Mouse (Mus musculus): ENCODE results near the gene Sec63. TPM values are rescaled to one million over a fixed set of nuclear protein-coding genes. Genes with fewer than 3 reads are reported as not detected.

The Sec63 gene
- total RNA-seq (2021) = 10 to 100 TPM; 20.2 to 21.9 TPM
- long read RNA-seq, experiment 1, full-length matches to known transcripts = 7 of 15 reads
- long read RNA-seq, experiment 1, partial matches to known transcripts = 5 of 15 reads
- long read RNA-seq, experiment 1, other reads (novel, unspliced or antisense) = 3 of 15 reads
- long read RNA-seq, experiment 2, full-length matches to known transcripts = 27 of 30 reads
- long read RNA-seq, experiment 2, partial matches to known transcripts = 2 of 30 reads
- long read RNA-seq, experiment 2, other reads (novel, unspliced or antisense) = 1 of 30 reads

- peak; percentile 97 for DNase-seq
These were observed at the start of gene Sec63 for GRCm38 (mm10) chr10:42760999-42761900. Gene Sec63, plus strand, starts transcription at chr10:42761496.

DNA sequence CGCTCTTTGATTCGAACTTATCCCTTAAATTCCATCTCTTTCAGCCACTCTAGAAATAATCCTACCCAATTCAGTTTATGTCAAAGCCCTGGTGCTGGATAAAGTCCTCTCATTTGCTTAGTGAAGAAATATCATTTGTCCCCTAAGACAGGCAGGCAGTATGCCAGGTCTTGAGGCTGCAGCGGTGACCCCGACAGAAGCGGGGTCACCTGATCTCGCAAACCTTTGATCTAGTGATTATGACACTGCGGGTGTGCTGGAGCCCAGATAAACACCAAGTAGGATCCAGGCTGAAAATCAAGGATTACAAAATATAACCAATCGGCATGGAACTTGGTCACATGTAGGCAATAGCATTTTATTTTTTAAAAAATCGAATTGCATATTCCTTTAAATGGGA, 46.6 kb upstream of the Sec63 start:
- no peak for DNase-seq

- no peak for DNase-seq
These were observed 45.8 kb upstream of the Sec63 start for GRCm38 (mm10) chr10:42715366-42716035.

DNA sequence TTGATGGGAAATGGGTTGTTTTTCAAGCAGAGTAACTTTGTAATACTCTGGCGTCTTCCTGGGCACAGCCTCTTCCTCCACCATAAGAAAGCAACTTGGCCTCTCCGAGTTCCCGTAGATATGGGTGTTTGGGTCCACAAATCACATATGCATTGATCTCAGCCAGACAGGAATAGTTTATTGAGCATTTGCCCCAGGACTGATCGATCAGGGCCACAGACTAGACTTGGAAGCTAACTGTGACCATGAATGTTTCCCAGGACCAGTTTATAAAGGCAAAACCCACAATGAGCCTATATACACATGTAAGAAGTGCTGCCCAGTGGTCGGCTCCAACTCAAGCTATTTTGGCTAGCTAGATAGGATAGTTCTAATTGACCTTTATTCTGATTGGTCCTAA, 39.2 kb upstream of the Sec63 start:
- no peak for DNase-seq

- DNase-seq = no peak
These were observed 37.7 kb upstream of the Sec63 start for GRCm38 (mm10) chr10:42723275-42724232.

GRCm38 (mm10) chr10:42729607-42730006, 31.7 kb upstream of the Sec63 start:
- no peak for DNase-seq

DNA sequence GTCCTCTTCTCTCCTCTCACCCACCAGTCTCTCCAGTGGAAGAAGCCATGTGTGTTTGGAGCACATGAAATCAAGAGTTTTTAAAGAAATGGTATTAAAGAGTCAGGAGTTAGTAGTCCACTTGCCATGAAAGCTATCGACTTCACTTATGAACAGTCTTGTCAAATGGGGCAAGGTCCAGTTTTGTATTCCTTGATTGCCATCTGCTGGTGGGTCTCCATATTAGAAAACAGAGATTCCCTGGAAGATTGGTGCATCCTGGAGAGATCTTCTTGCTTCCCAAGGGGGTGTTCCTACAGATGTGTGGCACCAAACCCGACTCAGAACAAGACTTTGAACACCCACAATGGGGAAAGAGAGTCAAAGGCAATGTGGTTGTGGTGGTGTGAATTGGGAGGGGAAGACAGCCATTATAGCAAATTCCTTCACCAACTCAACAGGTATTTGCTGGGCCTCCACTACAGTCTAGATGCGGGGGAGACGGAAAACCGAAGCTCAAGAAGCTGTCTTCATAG, 26.7 kb upstream of the Sec63 start:
- DNase-seq = no peak

- DNase-seq = no peak
These were observed 9.5 kb upstream of the Sec63 start for GRCm38 (mm10) chr10:42751813-42752212.

DNA sequence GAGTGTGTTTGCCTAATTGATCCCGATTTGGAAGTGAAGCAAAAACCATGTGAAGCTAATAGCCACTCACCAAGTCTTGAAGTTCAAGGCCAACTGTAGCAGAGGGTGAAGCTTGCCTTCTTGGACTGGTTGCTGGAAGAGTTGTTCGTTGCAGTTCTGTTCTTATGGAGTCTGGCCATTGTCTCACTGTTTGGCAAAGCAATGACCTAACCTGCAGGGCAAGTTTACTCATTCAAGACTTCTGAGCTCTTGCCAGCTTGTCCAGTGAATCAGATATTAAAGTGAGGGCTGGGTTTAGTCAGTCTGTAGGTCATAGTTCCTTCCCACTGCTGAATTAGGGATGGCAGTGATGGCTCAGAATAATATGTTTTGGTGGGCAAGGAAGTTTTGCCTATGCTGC, 7.0 kb upstream of the Sec63 start:
- DNase-seq = no peak

GRCm38 (mm10) chr10:42759741-42760140, 1.6 kb upstream of the Sec63 start:
- DNase-seq = no peak

DNA sequence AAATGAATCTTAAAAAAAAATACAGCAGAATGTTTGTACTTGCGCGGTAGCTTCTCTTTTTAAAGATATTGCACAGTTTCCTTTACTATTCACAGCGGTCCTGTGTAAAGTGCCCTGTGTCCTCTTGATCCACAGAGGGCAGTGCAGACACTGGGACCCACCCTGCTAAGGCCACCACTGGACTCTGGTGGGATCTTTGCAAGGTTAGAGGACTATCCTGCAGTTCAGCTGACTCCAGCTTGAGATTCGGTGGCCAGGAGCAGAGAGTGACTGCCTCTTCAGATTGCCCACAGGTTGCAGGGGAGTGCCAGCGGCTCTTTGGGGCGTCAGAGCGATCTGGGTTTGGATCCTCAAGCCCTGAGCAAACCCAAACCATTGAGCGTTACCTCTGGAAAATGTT, 967 bp upstream of the Sec63 start:
- DNase-seq = no peak

DNA sequence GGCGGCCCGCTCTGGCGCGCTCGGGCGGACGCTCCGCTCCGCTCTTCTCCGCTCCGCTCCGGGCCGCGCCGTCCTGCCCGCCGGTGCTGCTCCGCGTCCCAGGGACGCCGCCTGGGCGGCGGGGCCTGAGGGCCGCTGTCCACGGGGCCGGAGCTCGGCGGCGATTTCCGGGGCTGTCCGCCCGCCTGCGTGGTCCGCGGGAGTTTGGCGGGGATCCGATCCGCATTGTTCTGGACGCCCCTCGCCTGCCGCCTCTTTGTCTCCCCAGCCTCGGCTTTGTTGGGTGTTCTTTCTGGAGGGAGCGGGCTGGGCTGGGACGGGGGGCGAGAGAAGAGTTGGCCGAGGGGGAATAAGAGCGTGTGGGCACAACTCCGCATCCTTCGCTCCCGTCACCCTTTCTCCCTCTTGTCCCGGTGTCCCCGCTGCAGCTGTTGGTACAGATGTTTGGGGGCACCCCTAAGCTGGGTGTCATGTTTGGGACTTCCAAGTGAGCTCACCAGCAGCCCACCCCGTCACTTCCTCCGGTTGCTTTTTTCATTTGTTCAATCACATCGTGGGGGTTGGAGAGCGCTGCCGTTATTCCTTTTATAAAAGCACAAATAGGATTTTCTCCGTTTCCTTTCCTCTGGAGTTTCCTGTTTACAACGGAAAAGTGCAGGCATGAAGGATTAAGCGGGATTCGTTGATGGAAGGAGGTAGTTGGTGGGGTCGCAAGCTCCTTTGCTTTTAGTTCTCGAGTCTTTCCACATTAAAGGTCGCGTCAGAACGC, 789 bp downstream of the Sec63 start:
- DNase-seq = peak; percentile 44

- DNase-seq = no peak
These were observed 1.4 kb downstream of the Sec63 start for GRCm38 (mm10) chr10:42762670-42763058.

DNA sequence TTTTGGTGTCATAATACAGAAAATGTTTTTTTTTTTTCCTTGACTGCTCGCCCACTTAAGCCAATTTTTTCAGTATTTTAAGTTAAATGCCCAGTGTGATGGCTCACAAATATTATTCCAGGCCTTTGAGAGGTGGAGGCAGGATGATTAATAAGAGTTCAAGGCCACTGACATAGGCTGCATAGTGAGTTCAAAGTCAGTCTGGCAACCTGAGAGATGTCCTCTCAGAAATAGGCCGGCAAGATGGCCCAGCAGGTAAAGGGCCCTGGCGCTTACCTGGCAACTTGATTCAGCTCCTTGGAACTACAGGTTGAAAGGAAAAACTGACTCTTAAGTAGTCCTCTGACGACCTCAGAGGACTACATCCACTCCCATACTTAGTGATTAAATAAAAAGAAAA, 1.9 kb downstream of the Sec63 start:
- DNase-seq = no peak

- no peak for DNase-seq
These were observed 4.0 kb downstream of the Sec63 start for GRCm38 (mm10) chr10:42765344-42765743.

DNA sequence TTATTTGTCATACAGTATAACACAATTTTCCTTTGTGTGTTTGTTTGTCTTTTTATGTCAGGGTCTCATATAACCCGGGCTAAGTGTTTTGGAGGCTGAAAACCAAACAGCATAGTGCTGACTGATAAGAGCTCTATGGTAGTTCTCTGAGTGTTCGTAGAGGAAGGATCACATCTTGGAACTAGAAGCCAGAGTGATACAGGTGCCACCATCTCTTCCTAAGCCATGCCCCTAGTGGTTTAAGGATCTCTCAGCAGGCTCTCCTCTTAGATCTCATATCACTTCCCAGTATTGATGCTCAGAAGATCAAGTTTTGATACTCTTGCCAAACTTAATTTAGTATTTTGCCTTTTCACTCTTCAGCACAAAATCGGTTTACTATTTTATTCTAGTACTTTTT, 14.2 kb downstream of the Sec63 start:
- no peak for DNase-seq

DNA sequence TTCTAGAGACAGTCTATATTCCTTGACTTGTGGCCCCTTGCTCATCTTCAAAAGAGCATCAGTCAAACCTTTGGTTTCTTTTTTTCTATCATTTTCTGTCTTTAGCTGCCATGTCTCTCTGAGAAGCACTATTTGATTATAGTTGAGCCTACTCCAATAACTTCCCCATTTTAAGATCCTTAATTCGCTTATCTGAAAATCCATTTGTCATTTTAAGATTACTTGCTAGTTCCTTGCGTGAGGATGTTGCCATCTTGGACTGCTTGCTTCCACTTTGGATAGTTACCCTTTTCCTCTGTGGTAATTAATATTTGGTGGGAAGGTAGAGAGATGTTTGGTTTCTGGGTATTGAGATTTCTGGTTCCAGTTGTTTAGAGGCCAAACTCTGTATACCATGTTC, 19.5 kb downstream of the Sec63 start:
- no peak for DNase-seq

DNA sequence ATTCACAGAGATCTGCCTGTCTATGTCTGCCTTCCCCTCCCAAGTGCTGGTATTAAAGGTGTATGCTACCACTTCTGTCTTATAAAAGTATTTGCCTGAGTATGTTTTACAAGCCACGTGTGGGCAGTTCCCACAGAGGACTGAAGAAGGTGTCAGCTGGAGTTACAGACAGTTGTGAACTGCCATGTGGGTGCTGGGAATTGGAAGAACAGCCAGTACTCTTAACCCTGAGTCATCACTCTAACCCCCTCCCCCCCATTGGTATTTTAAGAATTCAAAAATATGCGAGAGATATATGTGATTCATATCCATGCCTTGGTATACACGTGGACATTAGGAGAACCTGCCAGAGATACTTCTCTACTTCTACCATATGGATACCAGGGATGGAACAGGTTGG, 20.4 kb downstream of the Sec63 start:
- DNase-seq = no peak

DNA sequence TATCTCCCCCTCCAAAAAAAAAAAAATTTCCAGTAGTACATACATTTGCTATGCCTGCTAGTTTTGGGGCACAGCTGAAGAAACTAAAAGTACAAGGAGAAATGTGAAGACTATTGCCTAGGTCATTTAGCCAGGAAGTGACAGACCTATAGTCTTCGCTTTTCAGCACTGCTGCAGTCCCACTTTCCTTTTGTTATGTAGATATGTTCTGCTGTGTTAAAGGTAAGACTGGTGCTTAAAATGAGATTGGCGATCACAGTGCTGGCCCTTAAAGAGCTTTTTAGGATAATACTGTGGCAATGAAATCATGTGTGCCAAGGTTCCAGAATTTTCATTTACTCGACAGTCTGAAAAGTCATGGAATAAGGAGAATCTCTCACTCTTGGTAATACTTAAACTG, 39.6 kb downstream of the Sec63 start:
- no peak for DNase-seq

DNA sequence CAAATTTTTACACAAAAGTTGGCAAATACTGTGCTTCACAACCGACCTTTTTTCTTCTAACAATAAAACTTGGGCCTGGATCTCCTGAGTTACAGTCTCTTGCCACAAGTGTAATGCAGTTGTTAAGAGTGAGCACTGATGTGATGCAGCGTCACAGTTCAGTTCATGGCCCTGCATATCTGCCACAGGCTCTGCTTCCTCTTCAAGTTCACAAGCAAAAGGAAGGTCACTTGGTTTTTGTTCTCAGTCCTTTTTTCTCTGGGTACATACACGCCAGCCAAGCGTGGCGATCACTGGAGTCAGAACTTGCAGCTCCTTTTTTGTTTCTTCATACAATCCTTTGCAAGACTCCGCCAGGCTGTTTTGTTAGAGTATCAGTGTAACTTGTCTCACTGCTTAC, 64.6 kb downstream of the Sec63 start:
- no peak for DNase-seq

DNA sequence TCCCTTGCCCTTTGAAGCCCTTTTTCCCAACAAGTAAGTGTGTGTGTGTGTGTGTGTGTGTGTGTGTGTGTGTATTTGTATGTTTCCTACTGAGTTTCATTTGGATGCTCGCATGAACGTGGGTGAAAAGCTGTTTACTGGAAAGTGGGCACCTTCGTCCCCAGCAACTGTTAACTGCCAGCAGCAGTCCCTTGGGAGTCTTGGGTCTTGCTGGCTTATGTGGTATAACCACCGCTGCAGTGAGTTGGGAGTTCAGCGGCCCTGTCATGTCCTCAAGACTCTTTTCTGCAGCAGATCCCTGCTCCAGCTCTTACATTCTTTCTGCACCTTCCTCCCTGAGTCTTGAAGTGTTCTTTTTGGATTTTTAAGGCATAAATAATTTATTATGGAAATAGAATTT, 65.9 kb downstream of the Sec63 start:
- no peak for DNase-seq
